Mouse (Mus musculus): ENCODE measurements around the gene Nanos2.
A peak's percentile ranks its signal among the peaks of the same experiment; 100 is the strongest.

Nanos2 gene

GRCm38 (mm10) chr7:19017909-19018308, 30.7 kb downstream of the Nanos2 start:
- no peak for DNase-seq (ENCODE audit: low read depth)

- DNase-seq (ENCODE audit: low read depth), result no peak
Observed at GRCm38 (mm10) chr7:19021048-19021447, 33.8 kb downstream of the Nanos2 start.

GRCm38 (mm10) chr7:19022189-19022958, 35.2 kb downstream of the Nanos2 start:
- no peak for DNase-seq (ENCODE audit: low read depth)

- peak; percentile 85 for DNase-seq (ENCODE audit: low read depth)
Observed at GRCm38 (mm10) chr7:19023357-19023814, 36.2 kb downstream of the Nanos2 start, which contains the start of gene Foxa3. Foxa3 (minus strand) TSS chr7:19023538.

- peak; percentile 97 for DNase-seq (ENCODE audit: low read depth)
Observed at GRCm38 (mm10) chr7:19024096-19024506, 36.9 kb downstream of the Nanos2 start, which contains the start of gene Sympk. Sympk (plus strand) TSS chr7:19024377.

DNA sequence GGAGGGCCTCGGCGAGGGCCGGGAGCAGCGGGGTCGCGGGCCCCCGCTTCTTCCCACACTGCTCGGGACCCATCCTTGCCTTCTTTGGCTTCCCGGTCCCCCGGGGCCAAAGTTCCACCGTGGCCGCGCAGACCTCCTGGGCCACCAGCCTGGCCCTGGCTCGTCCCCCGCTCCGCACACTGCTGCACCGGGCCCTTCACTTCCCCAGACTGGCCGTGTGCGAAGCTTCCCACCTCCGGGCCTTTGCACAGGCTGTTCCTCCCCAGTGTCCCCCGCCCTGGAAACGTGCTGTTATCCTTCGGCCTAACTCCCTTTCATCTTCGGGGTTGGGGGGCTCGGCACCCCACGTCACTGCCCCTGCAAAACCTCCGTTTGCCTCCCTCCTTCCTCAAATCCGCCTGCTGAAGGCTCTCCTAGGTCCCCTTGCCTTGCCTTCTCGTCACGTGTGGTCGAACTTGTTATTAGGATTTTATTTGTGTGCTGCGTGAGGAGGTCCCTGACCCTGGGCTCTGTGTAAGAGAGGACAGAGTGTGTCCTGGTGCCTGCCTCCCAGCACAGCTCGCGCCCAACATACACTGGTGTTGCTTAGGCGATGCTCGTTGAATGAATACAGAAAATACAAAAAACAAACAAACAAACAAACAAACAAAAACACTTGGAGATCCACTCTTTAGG, 37.5 kb downstream of the Nanos2 start:
- peak; percentile 53 for DNase-seq (ENCODE audit: low read depth)

DNA sequence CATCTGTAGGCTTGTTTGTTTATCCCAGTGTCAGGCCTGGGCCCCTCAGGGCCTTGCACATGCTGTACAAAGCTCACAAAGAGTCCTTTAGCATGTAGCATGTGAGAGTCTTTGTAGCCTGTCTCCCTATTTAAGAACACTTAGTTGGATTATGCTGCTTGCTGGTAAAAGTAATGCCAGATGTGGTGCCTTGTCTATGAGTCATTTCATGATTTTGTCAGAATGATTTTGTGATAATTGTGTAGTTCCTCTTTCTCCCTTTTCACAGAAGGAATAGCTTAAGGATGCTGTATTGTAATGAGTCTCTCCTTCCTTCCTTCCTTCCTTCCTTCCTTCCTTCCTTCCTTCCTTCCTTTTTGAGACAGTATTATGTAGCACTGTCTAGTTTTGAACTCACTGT, 40.9 kb downstream of the Nanos2 start:
- DNase-seq (ENCODE audit: low read depth), result no peak

DNA sequence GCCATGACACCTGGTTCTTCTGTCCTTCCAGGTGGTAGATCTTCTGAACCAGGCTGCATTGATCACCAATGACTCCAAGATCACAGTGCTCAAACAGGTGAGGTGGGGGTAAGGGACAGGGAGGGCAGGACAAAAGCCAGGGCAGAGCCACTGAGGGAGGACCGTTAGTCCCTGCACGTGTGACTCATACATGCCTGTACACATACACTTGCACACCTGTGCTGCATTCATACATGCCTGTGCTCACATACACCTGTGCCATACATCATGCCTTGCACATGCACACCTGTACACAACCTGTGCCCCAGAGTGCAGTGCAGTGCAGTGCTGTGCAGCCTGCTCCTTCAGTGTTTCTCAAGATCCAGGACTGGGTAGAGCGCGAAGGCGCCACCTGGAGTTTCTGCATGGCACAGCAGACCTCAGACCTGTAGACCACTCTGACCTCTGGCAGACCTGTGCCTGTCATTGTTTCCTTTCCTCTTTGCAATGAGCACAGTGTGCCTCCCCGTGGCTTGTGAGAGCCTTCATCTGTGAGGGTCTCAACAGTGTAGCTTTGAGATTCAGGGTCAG, 42.0 kb downstream of the Nanos2 start:
- peak; percentile 73 for DNase-seq (ENCODE audit: low read depth)

GRCm38 (mm10) chr7:19031641-19032040, 44.4 kb downstream of the Nanos2 start:
- no peak for DNase-seq (ENCODE audit: low read depth)

All from induced T-regulatory cell, adult 2 months (primary cell).